Mouse (Mus musculus): ENCODE measurements around the gene Cope.

DNA sequence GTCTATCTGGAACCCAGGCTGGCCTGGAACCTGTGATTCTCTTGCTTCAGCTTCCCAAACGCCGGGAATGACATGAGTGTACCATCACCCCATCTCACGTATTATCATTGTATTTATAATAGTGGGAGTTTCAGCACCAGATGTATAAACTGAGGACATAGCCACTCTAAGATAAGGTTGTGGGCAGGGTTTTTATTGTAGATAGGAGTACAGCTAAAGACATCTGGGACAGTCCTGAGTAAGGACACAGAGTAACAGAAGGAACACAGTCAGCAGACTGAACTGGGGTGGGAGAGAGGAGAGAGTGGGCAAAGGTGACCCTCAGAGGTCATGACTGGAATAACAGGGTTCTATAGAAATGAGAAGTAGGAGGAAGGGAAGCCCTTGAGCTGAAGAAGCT lies 34.6 kb upstream of the Cope start:
- TF ChIP-seq CTCF (IDR thresholded peaks at IDR 0.05; ENCODE audit: control insufficient read depth, insufficient read depth, low read length) (no peak), POLR2A (IDR thresholded peaks at IDR 0.05; ENCODE audit: borderline replicate concordance, control insufficient read depth, low read depth, low read length) (no peak)

All from bone marrow, adult 2 months (tissue).